Mouse (Mus musculus) liver, postnatal 0 days (tissue): Measurements from ENCODE around the gene Sh3d21. TPM values are rescaled to one million over a fixed set of nuclear protein-coding genes. Genes with fewer than 3 reads are reported as not detected.

Experiments used
- ATAC-seq: fragments of 200-750 bp; cut with Nextera tagmentation; 2 replicates; pipeline ENCODE4 v1.8.0; 2017; ENCODE audit warnings: mild to moderate bottlenecking, moderate library complexity
- DNase-seq: peaks from one replicate; pipeline ENCODE4 v3.0.0-alpha.2; 2016
- H3K27ac ChIP-seq: fragments of 300-500 bp; sonication (generic); 2 replicates; pipeline ENCODE4 v1.5.1; 2014; ENCODE audit warnings: antibody characterized with exemption, moderate library complexity, mild to moderate bottlenecking, low read depth
- H3K27me3 ChIP-seq: fragments of 300-500 bp; sonication (generic); 2 replicates; pipeline ENCODE4 v1.6.1; 2014; ENCODE audit warnings: low read length, control low read depth, mixed read lengths; ENCODE audit not compliant: insufficient read depth
- H3K36me3 ChIP-seq: fragments of 300-500 bp; sonication (generic); replicated peaks from 2 replicates; pipeline ENCODE4 v1.6.1; 2014; ENCODE audit warnings: mild to moderate bottlenecking, control low read depth, low read length, moderate library complexity, mixed read lengths; ENCODE audit not compliant: insufficient read depth
- H3K4me1 ChIP-seq: fragments of 300-500 bp; sonication (generic); 2 replicates; pipeline ENCODE4 v1.6.1; 2014; ENCODE audit warnings: antibody characterized with exemption, mild to moderate bottlenecking, control low read depth; ENCODE audit not compliant: insufficient read depth
- H3K4me2 ChIP-seq: fragments of 300-500 bp; sonication (generic); 2 replicates; pipeline ENCODE4 v1.6.1; 2014; ENCODE audit warnings: low read depth, mild to moderate bottlenecking, low read length, moderate library complexity, mixed read lengths
- H3K4me3 ChIP-seq: fragments of 300-500 bp; sonication (generic); 2 replicates; pipeline ENCODE4 v1.5.1; 2014; ENCODE audit warnings: low read depth, low read length
- H3K9ac ChIP-seq: fragments of 300-500 bp; sonication (generic); replicated peaks from 2 replicates; pipeline ENCODE4 v1.6.1; 2014; ENCODE audit warnings: mild to moderate bottlenecking, moderate library complexity
- H3K9me3 ChIP-seq: fragments of 300-500 bp; sonication (generic); 2 replicates; pipeline ENCODE4 v1.6.1; 2016; ENCODE audit warnings: mild to moderate bottlenecking, control low read depth, low read length, mixed read lengths
- CTCF ChIP-seq: sonication (generic); IDR thresholded peaks from 2 replicates; pipeline ENCODE4 v1.5.1; 2016; ENCODE audit warnings: antibody characterized with exemption, low read depth
- EP300 ChIP-seq: IDR thresholded peaks from 2 replicates; pipeline ENCODE4 v1.6.1; 2016; ENCODE audit warnings: antibody characterized with exemption, low read depth, mild to moderate bottlenecking
- WGBS: fragments of 180-500 bp; shearing (Covaris S2); extraction: QIAGEN DNeasy Blood & Tissue Kit; methylation state at CpG from one replicate; pipeline ENCODE4 v1.1.7; 2014; ENCODE audit not compliant: insufficient replicate concordance; 5-methylcytosine and 5-hydroxymethylcytosine counted together
- polyA plus RNA-seq: library from polyadenylated mRNA; unstranded; fragments of >200 nt; fragmentation: Nextera tagmentation; extraction: Ambion mirVana; gene quantifications from 2 replicates; pipeline ENCODE4 v1.2.1, GENCODE M21; 2015

Gene Sh3d21
- polyA plus RNA-seq, 1 experiment from 2014 or later = 2.4 TPM

GRCm38 (mm10) chr4:126161986-126162385 is 1.3 kb downstream of the Sh3d21 start:
- Histone ChIP-seq H3K9me3 (no peaks in the 10 kb centered on the region), H3K27me3 (no peaks in the 10 kb centered on the region), H3K27ac (no peak overlapping the region), H3K4me1 (peaks cover 19% of the 10 kb centered on the region), H3K9ac (peak overlapping the region; percentile 90; the same call in 1 of the 2 replicates), H3K36me3 (peaks cover 15% of the 10 kb centered on the region), H3K4me2 (peak overlapping the region; percentile 99), H3K4me3 (peak overlapping the region; percentile 62; the same call in 1 of the 2 replicates)
- WGBS = 75% methylated on average over 8 of the region's 9 CpGs
- no peak for DNase-seq
- TF ChIP-seq CTCF = no peak
- no peak for TF ChIP-seq EP300
- ATAC-seq = no peak

DNA sequence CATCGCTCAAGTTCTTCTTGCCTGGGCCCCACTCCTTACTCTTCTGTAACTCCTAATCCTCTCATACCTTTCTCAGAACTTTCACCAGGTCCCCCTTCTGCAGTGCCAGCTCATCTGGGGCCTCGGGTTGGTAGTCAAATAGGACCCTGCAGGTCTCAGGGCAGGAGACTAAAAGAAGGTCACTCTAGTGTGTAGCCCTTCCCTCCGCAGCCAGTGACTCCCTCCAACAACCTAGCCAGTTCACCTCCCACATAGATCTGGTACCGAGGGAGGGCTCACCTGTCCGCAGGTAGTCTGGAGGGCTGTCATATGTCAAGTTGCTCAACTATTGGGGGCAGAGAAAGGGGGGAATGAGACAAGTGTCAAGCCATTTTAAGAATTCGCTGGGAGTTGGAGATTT is 1.8 kb downstream of the Sh3d21 start:
- ATAC-seq (no peak), DNase-seq (peak; percentile 8)
- 86% methylated on average over 6 of the region's 6 CpGs for WGBS
- no peak for TF ChIP-seq EP300
- TF ChIP-seq CTCF = no peak
- Histone ChIP-seq H3K27ac (no peak overlapping the region), H3K9ac (no peak overlapping the region), H3K4me2 (no peak overlapping the region), H3K4me3 (no peak overlapping the region), H3K27me3 (no peaks in the 10 kb centered on the region), H3K9me3 (no peaks in the 10 kb centered on the region), H3K36me3 (peaks cover 10% of the 10 kb centered on the region), H3K4me1 (peaks cover 20% of the 10 kb centered on the region)

DNA sequence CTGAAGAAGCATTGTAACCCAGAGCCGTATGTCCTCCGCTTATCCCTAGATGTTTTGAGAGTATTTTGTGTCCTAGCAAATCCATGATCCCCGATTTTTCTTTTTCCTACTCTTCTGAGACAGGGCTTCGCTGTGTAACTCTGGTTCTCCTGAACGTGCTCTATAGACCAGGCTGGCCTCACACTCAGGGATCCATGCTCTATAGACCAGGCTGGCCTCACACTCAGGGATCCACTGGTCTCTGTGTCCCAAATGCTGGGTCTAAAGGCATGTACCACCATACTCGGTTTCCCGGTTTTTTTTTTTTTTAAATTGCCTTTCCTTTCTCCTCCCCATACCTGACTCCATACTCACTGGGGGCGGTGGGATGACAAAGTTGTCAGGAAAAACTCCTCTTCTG is 2.3 kb downstream of the Sh3d21 start:
- TF ChIP-seq CTCF = no peak
- no peak for TF ChIP-seq EP300
- DNase-seq (no peak), ATAC-seq (no peak)
- Histone ChIP-seq H3K4me2 (no peak overlapping the region), H3K36me3 (peaks cover 5% of the 10 kb centered on the region; the same call in 1 of the 2 replicates), H3K27me3 (no peaks in the 10 kb centered on the region), H3K4me1 (peaks cover 23% of the 10 kb centered on the region), H3K9me3 (no peaks in the 10 kb centered on the region), H3K4me3 (no peak overlapping the region), H3K27ac (no peak overlapping the region), H3K9ac (no peak overlapping the region)
- 85% methylated on average over 8 of the region's 8 CpGs for WGBS

- H3K27me3 ChIP-seq = no peaks in the 10 kb centered on the region
- DNase-seq (no peak), ATAC-seq (no peak)
- peaks cover 36% of the 10 kb centered on the region for H3K4me1 ChIP-seq
- H3K36me3 ChIP-seq = no peaks in the 10 kb centered on the region
- no peak overlapping the region for H3K4me2 ChIP-seq
- H3K27ac ChIP-seq = no peak overlapping the region
- no peak for TF ChIP-seq EP300
- 70% methylated on average over 6 of the region's 8 CpGs for WGBS
- no peak overlapping the region for H3K4me3 ChIP-seq
- no peak overlapping the region for H3K9ac ChIP-seq
- H3K9me3 ChIP-seq = no peaks in the 10 kb centered on the region
Observed at GRCm38 (mm10) chr4:126159455-126159854, 3.8 kb downstream of the Sh3d21 start.

DNA sequence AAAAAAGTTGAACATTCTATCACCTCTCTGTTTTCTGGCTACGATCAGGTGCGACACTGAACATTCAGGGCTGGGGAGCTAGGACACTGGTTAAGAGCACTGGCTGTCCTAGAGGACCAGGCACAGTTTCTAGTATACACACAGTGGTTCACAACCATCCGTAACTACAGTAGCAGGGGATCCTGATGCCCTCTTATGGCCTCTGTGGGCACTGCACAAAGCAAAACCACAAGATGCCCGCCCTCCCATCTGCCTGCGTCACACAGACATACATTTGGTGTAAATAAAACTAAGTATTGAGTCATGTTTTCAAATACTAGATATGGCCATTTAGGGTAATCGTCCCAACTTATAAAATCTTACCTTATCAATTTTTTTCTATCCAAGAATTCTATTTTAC is 5.7 kb downstream of the Sh3d21 start:
- 77% methylated on average over 6 of the region's 6 CpGs for WGBS
- no peak overlapping the region for H3K4me3 ChIP-seq
- no peak for DNase-seq
- no peaks in the 10 kb centered on the region for H3K27me3 ChIP-seq
- H3K4me1 ChIP-seq = peaks cover 24% of the 10 kb centered on the region
- H3K9me3 ChIP-seq = no peaks in the 10 kb centered on the region
- H3K4me2 ChIP-seq = no peak overlapping the region
- TF ChIP-seq CTCF (peak; percentile 56), EP300 (no peak)
- no peak overlapping the region for H3K9ac ChIP-seq
- ATAC-seq = no peak
- H3K27ac ChIP-seq = no peak overlapping the region
- no peaks in the 10 kb centered on the region for H3K36me3 ChIP-seq

- 66% methylated on average over 5 of the region's 5 CpGs for WGBS
- H3K9ac ChIP-seq = no peak overlapping the region
- no peak overlapping the region for H3K4me3 ChIP-seq
- TF ChIP-seq EP300 (no peak), CTCF (peak; percentile 94)
- 0 out of 2 replicates have a peak overlapping the region, but pooled peaks have one; percentile 22 for H3K27ac ChIP-seq
- H3K27me3 ChIP-seq = no peaks in the 10 kb centered on the region
- peaks cover 18% of the 10 kb centered on the region for H3K4me1 ChIP-seq
- ATAC-seq = no peak
- H3K4me2 ChIP-seq = no peak overlapping the region
- peak; percentile 57 for DNase-seq
- H3K36me3 ChIP-seq = 0 out of 2 replicates have a peak, but pooled peaks cover 3% of the 10 kb centered on the region
- H3K9me3 ChIP-seq = no peaks in the 10 kb centered on the region
Observed at GRCm38 (mm10) chr4:126156617-126157016, 6.7 kb downstream of the Sh3d21 start.

DNA sequence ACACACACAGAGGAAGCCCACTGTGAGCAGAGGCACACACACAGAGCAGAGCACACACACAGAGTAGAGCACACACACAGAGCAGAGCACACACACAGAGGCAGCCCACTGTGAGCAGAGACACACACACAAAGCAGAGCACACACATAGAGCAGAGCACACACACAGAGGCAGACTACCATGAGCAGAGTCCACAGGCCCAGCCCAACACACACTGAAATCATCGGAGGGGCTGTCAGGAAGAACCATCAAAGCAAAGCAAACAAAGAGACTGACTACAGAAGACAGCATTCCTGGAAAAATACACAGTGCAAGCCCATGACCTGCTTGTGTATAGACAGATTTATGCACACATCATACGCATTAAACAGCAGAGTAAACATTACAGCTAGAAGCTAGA is 7.4 kb downstream of the Sh3d21 start:
- H3K27ac ChIP-seq = peak overlapping the region; percentile 76
- H3K36me3 ChIP-seq = 0 out of 2 replicates have a peak, but pooled peaks cover 3% of the 10 kb centered on the region
- H3K4me3 ChIP-seq = no peak overlapping the region
- H3K27me3 ChIP-seq = no peaks in the 10 kb centered on the region
- H3K9ac ChIP-seq = no peak overlapping the region
- no peak for TF ChIP-seq CTCF
- TF ChIP-seq EP300 = no peak
- no peaks in the 10 kb centered on the region for H3K9me3 ChIP-seq
- 39% methylated on average over 2 of the region's 2 CpGs for WGBS
- peak; percentile 75 for ATAC-seq
- H3K4me1 ChIP-seq = peaks cover 18% of the 10 kb centered on the region
- DNase-seq = no peak
- H3K4me2 ChIP-seq = no peak overlapping the region
